Mouse (Mus musculus) testis, postnatal 14 days (tissue): ENCODE results near the gene Nwd2.

Experiments
- DNase-seq: peaks from one replicate; pipeline ENCODE4 v3.0.0; 2021; ENCODE audit warnings: low spot score

The Nwd2 gene

GRCm38 (mm10) chr5:63649070-63649532 lies at the start of gene Nwd2:
Nwd2 (plus strand) TSS chr5:63649102.
- DNase-seq = no peak

GRCm38 (mm10) chr5:63607447-63607846 lies 41.5 kb upstream of the Nwd2 start:
- no peak for DNase-seq

- no peak for DNase-seq
Measured at GRCm38 (mm10) chr5:63616792-63617668, 31.9 kb upstream of the Nwd2 start.

GRCm38 (mm10) chr5:63624123-63624522 lies 24.8 kb upstream of the Nwd2 start:
- DNase-seq = no peak

GRCm38 (mm10) chr5:63627832-63628530 lies 20.9 kb upstream of the Nwd2 start:
- no peak for DNase-seq

- DNase-seq = no peak
Measured at GRCm38 (mm10) chr5:63628531-63628871, 20.4 kb upstream of the Nwd2 start.

- no peak for DNase-seq
Measured at GRCm38 (mm10) chr5:63634636-63635035, 14.3 kb upstream of the Nwd2 start.

- DNase-seq = no peak
Measured at GRCm38 (mm10) chr5:63648187-63648586, 715 bp upstream of the Nwd2 start.

- peak; percentile 4 for DNase-seq
Measured at GRCm38 (mm10) chr5:63649533-63650464, 897 bp downstream of the Nwd2 start.

GRCm38 (mm10) chr5:63651813-63652212 lies 2.9 kb downstream of the Nwd2 start:
- no peak for DNase-seq

- no peak for DNase-seq
Measured at GRCm38 (mm10) chr5:63652705-63653104, 3.8 kb downstream of the Nwd2 start.

GRCm38 (mm10) chr5:63666884-63667283 lies 18.0 kb downstream of the Nwd2 start:
- no peak for DNase-seq

- DNase-seq = no peak
Measured at GRCm38 (mm10) chr5:63675934-63676333, 27.0 kb downstream of the Nwd2 start.

GRCm38 (mm10) chr5:63689084-63689483 lies 40.2 kb downstream of the Nwd2 start:
- no peak for DNase-seq

- no peak for DNase-seq
Measured at GRCm38 (mm10) chr5:63696784-63697183, 47.9 kb downstream of the Nwd2 start.

GRCm38 (mm10) chr5:63697196-63697595 lies 48.3 kb downstream of the Nwd2 start:
- no peak for DNase-seq

- no peak for DNase-seq
Measured at GRCm38 (mm10) chr5:63728955-63729354, 80.1 kb downstream of the Nwd2 start.

- no peak for DNase-seq
Measured at GRCm38 (mm10) chr5:63735521-63735920, 86.6 kb downstream of the Nwd2 start.

GRCm38 (mm10) chr5:63743426-63743825 lies 94.5 kb downstream of the Nwd2 start:
- DNase-seq = no peak

- DNase-seq = no peak
Measured at GRCm38 (mm10) chr5:63748299-63748698, 99.4 kb downstream of the Nwd2 start.

GRCm38 (mm10) chr5:63748759-63749158 lies 99.9 kb downstream of the Nwd2 start:
- DNase-seq = no peak

- no peak for DNase-seq
Measured at GRCm38 (mm10) chr5:63755092-63755761, 106.3 kb downstream of the Nwd2 start.
